Mouse (Mus musculus): Measurements from ENCODE around the gene Mocs2.

The Mocs2 gene

GRCm38 (mm10) chr13:114853152-114853551, 35.1 kb downstream of the Mocs2 start:
- no peak for DNase-seq (ENCODE audit: low spot score in 2 of 2)

- DNase-seq (ENCODE audit: low spot score in 2 of 2) = no peak
Measured at GRCm38 (mm10) chr13:114854023-114854422, 36.0 kb downstream of the Mocs2 start.

- DNase-seq (ENCODE audit: low spot score in 2 of 2) = no peak
Measured at GRCm38 (mm10) chr13:114854428-114854827, 36.4 kb downstream of the Mocs2 start.

- no peak for DNase-seq (ENCODE audit: low spot score in 2 of 2)
Measured at GRCm38 (mm10) chr13:114855573-114856268, 37.7 kb downstream of the Mocs2 start.

DNA sequence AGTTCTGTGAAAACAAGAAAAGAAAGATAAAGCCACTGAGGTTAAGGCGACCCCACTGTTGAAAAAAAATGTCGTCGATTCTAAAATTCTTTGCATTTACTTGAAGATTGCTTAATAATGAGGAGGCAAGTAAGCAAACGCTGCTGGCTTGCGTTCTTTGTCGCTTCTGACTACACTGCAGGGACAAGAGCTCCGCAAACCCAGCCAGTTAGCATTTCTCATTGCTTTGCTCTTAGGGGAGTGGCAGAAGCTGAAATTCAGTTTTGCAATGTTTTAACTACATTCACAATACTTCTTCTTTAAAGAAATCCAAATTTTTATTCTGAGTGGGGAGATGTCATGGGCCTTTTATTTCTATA, 38.2 kb downstream of the Mocs2 start:
- no peak for DNase-seq (ENCODE audit: low spot score in 2 of 2)

- DNase-seq (ENCODE audit: low spot score in 2 of 2) = no peak
Measured at GRCm38 (mm10) chr13:114857525-114857924, 39.5 kb downstream of the Mocs2 start.

DNA sequence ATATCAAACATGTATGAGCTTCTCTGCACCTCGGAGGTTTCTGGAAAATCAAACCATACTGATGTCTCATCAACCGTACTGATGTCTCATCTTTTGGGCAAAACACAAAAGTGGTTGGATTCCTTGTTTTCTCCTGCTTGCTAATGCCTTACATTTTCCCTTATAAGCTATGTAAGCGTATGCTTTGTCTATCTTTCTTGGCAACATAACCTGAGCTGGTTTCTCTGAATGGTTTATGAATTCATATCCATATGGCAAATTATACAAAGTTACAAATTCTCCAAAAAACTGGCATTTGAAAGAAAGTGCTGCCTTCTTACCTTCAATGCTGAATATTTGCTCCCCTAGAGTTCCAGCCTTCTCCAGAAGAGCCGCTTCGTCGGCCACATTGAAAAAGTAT, 56.7 kb downstream of the Mocs2 start:
- no peak for DNase-seq (ENCODE audit: low spot score in 2 of 2)

- no peak for DNase-seq (ENCODE audit: low spot score in 2 of 2)
Measured at GRCm38 (mm10) chr13:114876005-114876520, 58.0 kb downstream of the Mocs2 start.

GRCm38 (mm10) chr13:114878667-114879066, 60.6 kb downstream of the Mocs2 start:
- no peak for DNase-seq (ENCODE audit: low spot score in 2 of 2)
